Mouse (Mus musculus): ENCODE results near the gene Hip1r.
A peak's percentile ranks its signal among the peaks of the same experiment; 100 is the strongest.

The Hip1r gene

DNA sequence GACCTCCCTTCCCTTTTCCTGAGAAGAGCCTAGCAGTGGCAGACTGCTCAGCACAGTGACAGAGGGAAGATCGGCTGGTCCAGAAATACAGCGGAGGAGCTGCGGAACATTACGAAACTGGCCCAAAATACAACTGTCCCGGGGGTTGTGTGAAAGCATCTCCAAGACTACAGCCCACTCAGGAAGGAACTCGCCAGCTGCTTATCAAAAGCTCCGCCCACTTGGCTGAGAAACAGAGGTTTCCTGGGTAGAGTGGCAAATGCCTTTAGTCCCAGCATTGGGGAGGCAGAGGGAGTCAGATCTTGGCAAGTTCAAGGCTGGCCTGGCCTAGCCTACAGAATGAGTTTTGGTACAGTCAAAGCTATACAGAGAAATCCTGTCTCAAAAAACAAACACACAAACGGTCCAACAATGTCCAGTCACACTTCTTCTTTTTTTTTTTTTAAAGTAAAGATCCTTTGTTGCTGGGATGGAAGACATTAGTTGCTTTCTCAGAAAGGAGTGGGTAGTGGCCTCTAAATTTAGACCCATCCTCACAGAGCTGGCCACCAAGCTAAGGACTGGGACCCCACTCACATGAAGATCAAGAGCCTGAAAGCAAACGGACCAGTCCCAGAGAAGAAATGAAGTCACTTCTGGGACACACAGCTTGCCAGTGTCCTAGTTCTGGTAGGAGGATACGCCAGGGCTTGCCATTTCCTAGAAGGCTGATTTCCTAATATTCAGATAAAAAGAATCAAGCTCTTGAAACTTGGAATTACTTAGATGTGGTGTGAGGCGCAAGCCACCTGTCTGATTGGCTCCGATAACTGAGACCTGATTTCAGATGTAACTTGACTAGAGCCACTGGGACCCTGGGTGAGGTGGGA, 46.2 kb downstream of the Hip1r start:
- DNase-seq: peak; percentile 65

DNA sequence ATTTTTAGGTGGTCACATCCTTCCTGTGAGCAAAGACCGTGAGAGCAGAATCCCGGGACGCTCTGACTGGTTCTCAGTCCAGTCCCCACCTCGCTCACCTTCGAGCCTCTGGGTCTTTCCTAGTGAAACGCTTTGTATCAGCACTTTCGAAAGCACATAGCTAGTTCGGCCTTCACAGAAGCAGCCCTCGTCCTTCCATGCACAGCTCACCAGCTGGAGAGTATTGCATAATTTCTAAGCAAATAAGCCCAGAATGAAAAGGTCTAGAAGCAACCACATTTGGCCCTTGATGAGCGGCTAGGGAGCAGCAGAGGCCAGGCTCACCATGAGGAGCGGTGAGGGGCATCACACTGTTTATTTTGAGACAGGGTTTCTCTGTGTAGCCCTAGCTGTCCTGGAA, 47.7 kb downstream of the Hip1r start:
- DNase-seq: no peak

DNA sequence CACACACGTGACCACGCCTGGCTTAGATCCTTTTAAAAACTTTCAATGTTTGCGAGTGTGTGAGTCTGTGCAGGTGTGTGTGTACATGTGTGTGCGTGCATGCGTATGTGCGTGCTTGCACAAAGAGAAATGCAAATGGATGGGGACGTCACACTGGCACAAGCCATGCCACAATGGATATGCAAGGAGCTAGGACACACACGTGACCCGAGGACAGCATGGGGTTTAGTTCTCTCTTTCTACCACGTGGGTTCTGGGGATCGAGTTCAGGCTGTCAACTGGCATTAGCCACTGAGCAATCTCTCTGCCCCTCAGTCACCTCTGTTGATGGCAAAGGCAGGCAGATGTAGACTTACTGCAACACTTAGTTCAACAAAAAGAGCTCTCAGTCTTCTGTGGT, 48.3 kb downstream of the Hip1r start:
- DNase-seq: no peak

DNA sequence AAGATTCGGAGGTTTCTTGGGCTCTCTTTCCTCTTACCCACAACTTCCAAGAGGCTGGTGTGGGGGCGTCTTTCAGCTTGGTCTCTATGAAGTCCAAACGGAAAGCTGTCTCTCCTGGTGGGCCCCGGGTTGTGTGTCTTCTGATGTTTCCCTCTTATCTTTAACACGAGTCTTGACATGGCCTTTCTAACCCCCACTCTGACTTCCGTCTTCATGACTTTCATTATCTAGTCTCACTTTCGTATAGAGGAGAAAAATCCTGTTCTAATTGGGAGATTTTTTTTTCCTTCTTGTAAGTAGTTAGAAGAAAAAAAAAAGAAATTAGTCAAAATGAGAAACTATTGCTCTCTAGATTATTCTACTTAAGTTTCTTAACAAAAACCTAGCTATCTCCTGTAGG, 48.9 kb downstream of the Hip1r start:
- no peak for DNase-seq

DNA sequence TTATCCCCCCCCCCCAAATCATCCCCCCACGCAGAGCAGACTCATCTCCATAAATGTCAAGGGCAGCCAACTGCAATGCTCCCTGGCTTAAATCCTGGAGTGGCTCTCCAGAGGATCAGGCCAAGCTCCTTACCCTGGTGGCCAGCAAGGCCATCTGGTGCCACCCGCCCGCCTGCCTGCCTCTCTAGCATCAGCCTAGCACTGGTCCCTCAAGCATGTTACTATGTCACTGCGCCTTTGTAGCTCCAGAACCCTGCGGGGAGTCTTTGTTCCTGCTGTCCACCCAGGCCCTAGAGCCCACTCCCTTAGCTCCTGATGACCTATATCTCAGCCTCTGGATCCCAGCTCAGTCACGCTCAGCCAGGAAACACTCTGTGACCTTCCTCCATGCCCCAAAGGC, 51.2 kb downstream of the Hip1r start:
- DNase-seq: no peak

DNA sequence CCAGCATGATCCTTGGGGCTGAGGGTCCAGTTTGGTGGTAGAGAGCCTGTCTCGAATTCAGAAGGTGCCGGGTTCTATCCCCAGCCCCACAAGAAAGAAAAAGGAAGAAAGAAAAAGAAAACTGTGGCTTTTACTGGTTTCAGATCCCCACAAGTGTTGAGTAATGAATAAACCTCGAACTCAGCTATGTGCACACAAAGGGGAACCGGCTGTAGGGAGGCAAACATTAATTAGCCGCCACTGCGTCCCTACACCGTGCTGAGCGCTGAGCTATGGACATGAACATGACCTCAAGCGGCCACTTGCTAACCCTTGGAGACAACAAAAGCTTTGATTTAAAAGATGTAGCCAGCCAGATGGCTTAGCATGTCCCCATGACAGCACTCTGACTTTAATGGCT, 51.7 kb downstream of the Hip1r start:
- no peak for DNase-seq

DNA sequence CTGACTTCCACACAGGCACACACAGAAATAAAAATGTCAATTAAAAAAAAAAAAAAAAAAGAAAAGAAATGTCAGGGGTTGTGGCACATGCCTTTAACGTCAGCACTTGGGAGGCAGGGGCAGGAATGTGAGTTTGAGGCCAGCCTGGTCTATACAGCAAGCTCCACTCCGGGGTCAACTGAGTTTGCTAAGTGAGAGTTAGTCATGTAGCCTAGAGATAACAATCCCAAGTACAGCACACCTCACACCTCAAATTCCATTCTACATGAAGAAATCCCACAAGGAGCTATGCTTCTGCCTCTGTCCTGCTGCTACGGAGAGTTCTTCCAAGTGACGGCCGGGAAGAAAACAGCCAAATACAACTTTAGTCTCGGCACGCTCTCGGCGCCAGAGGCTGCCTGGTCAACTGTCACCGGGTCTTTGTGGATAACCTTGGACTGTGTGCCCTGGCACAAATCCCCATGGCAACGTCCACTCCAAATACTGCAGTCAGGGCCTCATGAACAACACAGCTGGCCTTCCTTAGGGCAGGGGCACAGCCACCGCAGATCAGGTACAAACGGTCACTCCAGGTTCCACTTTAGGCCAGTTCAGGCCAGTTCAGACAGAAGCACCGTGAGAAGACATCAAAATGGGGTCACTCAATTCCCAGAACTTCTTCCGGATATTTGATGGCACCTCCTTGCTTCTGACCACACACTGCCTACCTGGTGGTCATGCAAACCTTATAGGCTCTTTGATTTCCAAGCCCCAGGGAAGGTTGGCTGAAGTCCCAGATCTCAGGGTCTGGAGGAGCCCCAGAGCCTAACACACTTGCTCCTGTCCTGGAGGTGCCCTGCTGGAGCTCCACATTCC, 52.4 kb downstream of the Hip1r start:
- DNase-seq: peak; percentile 82

DNA sequence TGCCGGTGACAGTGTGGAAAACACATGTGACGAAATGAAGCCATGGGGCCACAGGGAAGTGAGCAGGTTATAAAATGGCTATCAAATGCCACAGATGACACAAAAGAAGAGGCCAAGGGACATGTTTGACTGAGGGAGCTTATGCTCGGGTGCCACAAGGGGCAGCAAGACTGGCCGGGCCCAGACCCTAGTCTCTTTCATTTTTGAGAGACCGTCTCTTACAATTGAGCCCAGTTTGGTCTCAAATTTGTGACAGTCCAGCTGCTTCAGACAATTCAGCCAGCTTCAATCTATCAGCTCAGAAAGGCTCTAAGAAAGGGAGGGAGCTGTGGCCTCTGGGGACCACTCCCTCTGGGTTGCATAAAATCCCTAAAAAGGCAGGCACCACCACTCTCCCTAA, 53.1 kb downstream of the Hip1r start:
- DNase-seq: no peak

DNA sequence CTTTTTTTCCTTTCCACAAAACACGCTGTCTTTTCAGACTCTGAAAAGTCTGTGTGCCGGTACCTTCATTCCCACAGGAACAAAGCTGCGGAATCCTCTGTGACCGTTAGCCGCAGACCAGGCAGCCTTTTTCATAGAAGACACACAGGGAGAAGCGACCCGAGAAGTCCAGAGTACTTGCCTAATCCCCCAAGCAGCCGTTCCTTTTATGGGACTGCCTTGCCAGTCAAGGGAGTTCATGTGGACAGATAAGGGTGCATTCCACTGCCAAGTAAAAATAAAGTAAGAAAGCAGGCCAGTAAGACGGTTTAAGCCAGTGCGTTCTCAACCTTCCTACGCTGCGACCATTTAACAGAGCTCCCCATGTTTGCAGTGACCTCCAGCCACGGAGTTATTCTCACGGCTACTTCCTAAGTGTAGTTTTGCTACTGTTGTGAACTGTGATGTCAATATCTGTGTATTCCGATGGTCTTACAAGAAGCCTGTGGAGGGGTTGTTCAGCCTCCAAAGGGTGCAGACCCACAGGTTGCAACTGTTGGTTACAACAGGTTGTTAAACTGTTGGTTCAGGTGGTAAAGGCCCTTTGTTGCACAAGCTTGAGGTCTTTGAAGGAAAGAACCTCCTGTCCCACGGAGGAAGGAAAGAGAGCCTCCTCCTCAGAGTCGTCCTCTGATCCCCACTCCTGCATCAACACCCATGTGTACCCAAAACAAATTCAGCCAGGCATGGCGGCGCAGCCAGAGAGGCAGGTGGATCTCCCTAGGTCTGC, 54.5 kb downstream of the Hip1r start:
- DNase-seq: no peak

DNA sequence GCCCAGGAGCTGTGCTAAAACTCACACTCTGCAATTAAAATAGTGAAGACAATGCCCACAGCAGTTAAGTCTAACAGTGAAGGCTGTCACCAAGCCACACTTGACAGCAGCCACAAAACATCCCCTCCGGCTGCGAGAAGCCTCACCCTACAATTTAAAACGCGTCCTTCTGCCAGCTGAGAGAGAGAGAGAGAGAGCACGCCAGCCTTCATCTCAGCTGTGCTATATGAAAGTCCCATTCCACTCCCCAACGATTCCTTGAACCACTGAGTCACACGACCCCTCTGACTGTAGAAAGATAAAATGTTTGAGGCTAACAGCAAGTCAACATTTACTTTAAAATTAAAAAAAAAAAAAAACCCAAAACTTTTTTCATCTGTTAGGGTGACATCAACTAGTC, 55.3 kb downstream of the Hip1r start:
- no peak for DNase-seq

DNA sequence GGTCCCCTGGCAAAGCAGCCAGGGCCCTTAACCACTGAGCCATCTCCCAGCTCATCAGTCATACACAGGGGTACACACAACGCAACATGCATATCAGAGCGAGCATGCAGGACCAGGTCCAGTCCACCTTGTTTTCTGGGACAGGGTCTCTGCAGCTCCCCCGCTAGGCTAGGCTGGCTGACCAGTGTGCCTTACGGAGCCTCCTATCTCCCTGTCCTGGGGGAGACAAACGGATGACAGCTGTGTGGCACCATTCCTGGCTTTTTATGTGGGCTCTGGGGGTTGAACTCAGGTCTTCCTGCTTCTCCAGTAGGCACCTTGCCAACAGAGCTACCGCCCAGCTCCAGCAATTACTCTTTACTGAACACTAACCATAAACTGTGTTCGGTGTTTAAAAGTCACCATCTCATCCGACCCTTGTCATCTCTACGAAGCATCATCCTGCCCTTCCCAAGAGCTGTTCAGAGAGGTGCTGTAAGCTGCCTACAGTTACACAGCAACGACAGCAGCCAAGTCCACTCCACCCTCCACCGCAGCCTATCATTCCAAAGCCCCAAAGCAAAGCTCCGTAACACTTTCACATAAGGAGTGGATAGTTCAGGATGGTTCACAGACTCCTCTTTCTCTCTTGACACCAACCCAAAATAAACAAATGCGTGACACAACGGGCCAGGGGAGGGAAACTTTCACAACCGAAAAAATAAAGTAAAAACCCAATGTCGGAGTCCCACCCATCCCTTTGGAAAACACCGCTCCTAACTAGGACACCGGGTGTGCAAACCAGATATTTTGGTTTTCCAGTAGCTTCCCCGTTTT, 56.0 kb downstream of the Hip1r start:
- no peak for DNase-seq

DNA sequence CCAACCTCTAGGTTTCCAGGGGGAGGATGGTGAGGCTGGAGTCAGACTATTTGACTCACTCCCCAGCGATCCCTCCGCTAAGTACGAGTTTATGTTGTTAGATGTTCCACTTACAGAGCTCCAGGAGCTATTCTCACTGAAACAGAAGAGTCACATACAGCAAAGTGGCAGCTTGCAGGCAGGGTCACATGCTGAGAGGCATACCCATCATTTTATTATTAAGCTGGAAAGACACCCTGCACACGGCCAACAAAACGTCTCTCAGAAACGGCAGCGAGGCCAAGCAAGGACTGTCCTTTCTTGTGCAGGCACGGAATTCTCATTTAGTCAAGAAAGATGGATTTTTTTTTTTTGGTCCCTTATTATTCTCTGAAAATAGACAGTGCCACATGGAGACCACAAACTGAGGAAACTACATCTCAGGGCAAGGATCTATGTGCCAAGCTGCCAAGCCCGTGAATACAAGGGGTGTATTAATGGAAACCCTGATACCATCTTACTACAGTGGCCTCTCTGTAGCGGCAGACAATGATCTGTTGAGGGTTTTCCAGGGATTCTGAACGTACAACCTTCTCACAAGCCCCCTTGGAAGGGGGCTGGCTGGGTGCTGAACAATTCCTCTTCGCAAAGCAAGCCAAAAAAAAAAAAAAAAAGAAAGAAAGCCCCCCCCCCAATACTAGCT, 57.1 kb downstream of the Hip1r start:
- DNase-seq: no peak

DNA sequence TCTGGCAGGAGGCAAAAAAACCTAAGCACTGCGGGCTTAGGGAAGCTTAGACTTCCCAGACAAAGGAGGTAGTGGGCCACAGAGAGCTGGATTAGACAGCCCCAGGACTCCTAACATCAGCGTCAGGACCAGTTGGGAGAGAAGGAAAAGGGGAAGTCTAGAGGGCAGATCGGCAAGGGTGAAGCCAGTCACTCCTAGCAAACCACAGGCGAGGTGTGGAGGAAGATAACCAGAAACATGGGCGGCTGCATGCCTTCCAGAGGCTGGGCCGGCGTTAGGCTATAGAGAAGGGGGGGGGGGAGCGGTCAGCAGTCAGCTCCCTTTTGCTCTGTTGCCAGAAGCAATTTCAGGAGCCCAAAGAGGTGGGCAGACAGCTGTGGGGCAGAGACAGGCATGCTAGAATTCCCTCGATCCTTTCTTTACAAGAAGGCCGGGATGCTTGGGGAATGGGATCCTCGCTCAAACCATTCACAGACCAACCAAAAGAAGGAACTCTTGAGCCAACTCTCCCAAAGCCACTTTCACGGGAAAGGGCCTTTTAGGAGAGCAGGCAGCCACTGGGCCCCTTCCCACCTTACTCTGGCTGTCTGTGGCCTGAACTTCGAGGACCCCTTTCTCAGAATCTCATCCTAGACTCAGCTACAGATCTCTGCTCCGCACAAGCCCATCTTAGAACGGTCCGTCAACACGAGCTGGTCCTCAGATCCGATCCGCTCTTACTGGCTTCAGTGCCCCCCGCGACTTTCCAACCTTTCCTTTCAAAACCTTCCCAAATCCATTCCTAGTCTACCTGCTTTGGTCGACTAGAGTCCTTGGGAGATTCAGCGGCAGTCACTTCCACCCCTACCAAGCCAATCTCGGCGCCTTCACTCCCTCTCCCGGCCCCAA, 57.9 kb downstream of the Hip1r start:
- DNase-seq: peak; percentile 30

DNA sequence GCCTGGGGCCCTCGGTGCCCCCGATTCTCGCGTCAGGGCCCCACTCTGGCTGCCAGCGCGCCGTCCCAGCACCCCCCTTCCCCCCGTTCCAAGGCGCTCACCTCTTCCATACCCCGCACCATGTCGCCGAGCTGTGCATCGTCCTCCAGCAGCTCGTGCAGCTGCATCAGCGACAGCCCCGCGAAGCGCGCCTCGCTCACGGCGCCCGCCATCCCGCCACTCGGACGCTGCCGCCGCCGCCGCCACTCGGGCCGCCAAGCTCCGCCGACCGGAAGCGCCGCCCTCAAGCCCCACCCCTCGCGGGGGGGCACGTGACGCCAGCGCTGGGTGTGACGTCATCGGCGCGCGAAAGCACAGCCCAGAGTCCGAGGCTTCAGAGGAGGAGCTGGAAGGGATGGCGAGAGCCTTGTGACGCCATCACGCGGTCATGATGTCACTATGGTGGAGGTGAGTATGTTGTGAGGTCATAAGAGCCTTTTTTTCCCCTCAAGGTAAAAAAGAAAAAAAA, 58.6 kb downstream of the Hip1r start, which contains the start of gene Vps37b:
Gene Vps37b (minus strand): TSS at position 270 of the 508 bp plus-strand sequence.
- peak; percentile 87 for DNase-seq

DNA sequence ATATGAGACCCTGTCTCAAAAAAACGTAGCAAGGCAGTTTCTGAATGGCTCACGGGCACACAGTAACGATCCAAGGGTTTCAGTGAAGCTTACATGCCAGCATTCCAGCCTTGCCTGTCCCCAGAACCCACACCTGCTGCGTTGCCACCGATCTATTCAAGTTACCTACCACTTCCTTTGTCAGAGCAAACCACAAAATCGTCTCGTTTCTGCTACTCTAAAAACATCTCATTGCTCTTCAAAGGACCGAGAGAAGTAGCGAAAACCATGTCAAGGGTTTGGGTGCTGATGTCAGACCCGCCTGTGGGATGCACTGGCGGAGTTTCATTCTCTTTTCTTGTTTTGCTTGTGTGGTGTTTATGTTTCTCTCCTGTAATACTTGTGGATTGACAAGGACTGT, 61.0 kb downstream of the Hip1r start:
- no peak for DNase-seq

DNA sequence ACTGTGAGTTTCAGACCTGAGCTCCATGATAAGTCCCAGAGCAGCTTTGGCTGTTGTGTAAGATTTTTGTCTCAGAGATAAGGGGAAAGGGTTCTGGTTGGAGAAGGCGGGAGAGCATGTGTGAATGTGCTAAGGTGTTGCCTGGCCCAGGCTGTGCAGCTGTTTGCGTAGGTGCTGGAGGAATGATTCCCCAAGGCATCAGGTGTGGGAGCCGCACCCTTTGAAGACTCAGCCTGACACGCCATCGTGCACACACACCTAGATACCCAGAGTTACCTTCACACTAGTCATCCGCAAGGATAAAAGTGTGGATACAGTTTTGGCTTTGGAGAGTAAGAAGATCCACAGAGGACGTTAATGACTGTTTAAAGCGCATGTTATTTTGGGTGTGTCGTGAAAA, 62.0 kb downstream of the Hip1r start:
- no peak for DNase-seq

DNA sequence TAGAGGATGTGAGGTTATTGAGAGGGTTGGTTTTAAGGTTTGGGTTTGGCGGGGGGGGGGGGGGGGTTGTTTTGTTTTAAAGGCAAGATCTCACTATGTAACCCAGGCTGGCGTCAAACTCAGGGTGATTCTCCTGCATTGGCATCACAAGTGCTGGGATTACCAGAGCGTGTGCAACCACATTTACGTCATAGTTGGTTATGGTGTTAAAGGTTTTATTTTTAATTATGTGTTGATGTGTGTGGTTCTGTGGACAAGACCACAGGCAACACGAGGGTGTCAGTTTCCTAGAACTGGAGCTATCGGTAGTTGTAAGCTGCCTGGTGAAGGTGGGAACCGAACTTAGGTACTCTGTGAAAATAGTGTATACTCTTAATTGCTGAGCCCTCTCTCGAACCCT, 62.4 kb downstream of the Hip1r start:
- DNase-seq: no peak

DNA sequence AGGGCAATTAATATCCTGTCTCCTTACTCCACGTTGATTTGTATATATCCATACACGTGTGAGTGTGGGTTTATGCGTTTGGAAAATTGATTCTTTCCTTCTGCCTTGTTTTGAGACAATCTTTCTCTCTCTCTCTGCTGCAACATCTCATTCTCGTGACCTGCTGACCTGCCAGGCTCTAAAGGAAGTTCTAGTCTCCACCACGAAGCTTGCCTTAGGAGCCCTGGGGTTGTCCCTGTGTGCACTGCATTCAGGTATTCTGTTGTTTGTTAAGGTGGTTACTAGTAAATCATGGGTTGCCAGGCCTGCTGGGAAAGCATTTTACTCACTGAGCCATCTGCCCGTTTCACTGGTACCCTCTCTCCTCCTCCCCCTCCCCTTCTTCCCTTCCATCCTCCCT, 62.9 kb downstream of the Hip1r start:
- no peak for DNase-seq

DNA sequence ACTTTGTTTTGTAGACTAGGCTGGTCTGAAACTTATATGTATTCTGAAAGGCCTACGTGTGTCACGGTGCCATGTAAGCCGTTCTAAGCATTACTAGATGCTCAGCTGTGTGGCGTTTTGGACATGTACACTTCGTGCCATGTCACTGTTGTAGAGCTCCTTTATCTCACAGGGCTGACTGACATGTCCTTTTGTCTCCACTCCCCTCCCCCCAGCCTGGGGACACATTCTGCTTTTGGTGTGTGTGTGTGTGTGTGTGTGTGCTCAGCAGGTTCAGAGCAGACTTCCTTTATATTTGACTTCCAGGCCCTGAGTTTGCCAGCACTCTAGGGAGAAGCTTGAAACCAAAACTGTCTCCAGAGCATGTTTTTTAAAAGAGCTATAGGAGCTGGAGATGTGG, 63.4 kb downstream of the Hip1r start:
- no peak for DNase-seq

DNA sequence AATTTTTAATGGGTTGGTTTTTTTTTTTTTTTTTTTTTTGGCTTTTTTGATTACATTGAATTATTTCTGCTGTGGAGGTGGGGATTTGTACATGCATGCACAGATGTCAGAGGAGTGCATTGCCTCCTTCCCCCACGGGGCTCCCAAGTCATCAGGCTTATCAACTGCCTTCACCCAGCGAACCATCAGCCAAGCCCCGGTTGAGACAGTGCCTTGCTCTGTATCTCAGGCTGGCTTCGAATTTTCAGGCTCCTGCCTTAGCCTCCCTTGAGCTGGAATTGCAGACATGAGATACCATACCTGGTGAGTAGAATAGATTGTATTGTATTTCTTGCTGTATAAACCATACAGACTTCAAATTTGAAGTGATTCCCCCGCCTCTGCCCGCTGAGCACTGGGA, 66.2 kb downstream of the Hip1r start:
- DNase-seq: no peak

DNA sequence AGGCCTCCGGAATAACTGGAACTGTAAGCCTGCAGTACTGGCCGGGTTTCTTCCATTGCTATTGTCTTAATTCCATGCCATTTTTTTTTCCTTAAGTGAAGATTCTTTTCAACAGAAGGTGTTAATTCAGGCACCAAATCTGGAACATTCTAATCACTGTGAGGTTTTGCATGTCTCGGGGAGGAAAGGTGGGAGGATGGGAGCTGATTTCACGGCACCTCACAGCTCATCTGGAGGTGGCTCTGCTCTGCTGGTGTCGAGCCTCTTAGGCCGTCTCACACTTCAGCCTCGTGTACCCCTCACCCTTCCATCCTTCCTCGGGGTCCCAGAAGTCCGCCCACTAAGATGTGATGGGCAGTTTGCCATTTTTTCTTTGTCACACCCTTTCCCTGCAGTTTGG, 67.7 kb downstream of the Hip1r start:
- DNase-seq: no peak

Data from kidney, adult 9 months (tissue).